Mouse (Mus musculus): ENCODE measurements around the gene Elp4. TPM values are rescaled to one million over a fixed set of nuclear protein-coding genes. Genes with fewer than 3 reads are reported as not detected.

Elp4 gene
- total and polyA plus RNA-seq, 2 experiments from 2014 or later = 25.6 to 27.4 TPM

- DNase-seq (no peak), ATAC-seq (no peak)
- Histone ChIP-seq H3K4me2 (ENCODE audit: low read depth) (peak overlapping the region; percentile 48), H3K27me3 (ENCODE audit: insufficient read depth, low read length) (peaks cover 29% of the 10 kb centered on the region), H3K27ac (ENCODE audit: low read depth, low read length) (0 out of 2 replicates have a peak overlapping the region, but pooled peaks have one; percentile 24), H3K36me3 (ENCODE audit: insufficient read depth) (no peaks in the 10 kb centered on the region), H3K9me3 (ENCODE audit: low read length) (no peaks in the 10 kb centered on the region), H3K9ac (no peak overlapping the region), H3K4me3 (ENCODE audit: low read depth, low read length) (peak overlapping the region; percentile 31), H3K4me1 (ENCODE audit: insufficient read depth) (0 out of 2 replicates have a peak, but pooled peaks cover 5% of the 10 kb centered on the region)
- under 1% methylated on average over 14 of the region's 15 CpGs for WGBS
- TF ChIP-seq CTCF (IDR thresholded peaks at IDR 0.05; ENCODE audit: low read depth) = no peak
Measured at GRCm38 (mm10) chr2:105689304-105689770, 215.0 kb downstream of the Elp4 start.

GRCm38 (mm10) chr2:105688436-105689303 is 215.7 kb downstream of the Elp4 start:
- peak overlapping the region; percentile 31 for H3K4me3 ChIP-seq (ENCODE audit: low read depth, low read length)
- TF ChIP-seq CTCF (IDR thresholded peaks at IDR 0.05; ENCODE audit: low read depth) = no peak
- H3K27ac ChIP-seq (ENCODE audit: low read depth, low read length) = peak overlapping the region; percentile 29; the same call in 1 of the 2 replicates
- peaks cover 34% of the 10 kb centered on the region for H3K27me3 ChIP-seq (ENCODE audit: insufficient read depth, low read length)
- H3K4me1 ChIP-seq (ENCODE audit: insufficient read depth) = 0 out of 2 replicates have a peak, but pooled peaks cover 5% of the 10 kb centered on the region
- ATAC-seq = no peak
- H3K4me2 ChIP-seq (ENCODE audit: low read depth) = peak overlapping the region; percentile 48
- DNase-seq = no peak
- H3K9me3 ChIP-seq (ENCODE audit: low read length) = no peaks in the 10 kb centered on the region
- 6% methylated on average over 25 of the region's 25 CpGs for WGBS
- 0 out of 2 replicates have a peak overlapping the region, but pooled peaks have one; percentile 10 for H3K9ac ChIP-seq
- H3K36me3 ChIP-seq (ENCODE audit: insufficient read depth) = no peaks in the 10 kb centered on the region

DNA sequence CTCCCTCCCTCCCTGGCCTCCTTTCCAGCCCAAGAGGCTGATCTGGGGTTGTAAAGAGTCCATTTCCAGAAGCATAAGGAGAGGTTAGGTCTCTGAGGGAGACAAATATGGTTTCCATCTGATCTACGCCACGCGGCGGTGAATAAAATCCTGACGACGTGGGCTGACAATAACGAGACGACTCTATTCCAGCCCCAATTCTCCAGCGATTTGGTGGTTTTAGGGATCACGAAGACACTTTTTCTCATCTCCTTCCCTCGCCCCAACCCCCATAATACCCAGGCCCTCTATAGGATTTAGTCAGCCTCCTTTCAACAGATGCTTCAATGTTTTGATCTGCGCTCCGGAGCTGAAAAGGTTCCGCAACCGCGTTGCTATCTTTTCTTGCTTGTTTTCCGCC is 216.4 kb downstream of the Elp4 start:
- H3K9me3 ChIP-seq (ENCODE audit: low read length) = no peaks in the 10 kb centered on the region
- 4% methylated on average over 17 of the region's 17 CpGs for WGBS
- ATAC-seq (peak; percentile 20), DNase-seq (no peak)
- peaks cover 35% of the 10 kb centered on the region for H3K27me3 ChIP-seq (ENCODE audit: insufficient read depth, low read length)
- peak overlapping the region; percentile 9 for H3K27ac ChIP-seq (ENCODE audit: low read depth, low read length)
- 0 out of 2 replicates have a peak overlapping the region, but pooled peaks have one; percentile 0 for H3K9ac ChIP-seq
- H3K4me2 ChIP-seq (ENCODE audit: low read depth) = peak overlapping the region; percentile 48
- no peak for TF ChIP-seq CTCF (IDR thresholded peaks at IDR 0.05; ENCODE audit: low read depth)
- H3K4me3 ChIP-seq (ENCODE audit: low read depth, low read length) = peak overlapping the region; percentile 31
- 0 out of 2 replicates have a peak, but pooled peaks cover 5% of the 10 kb centered on the region for H3K4me1 ChIP-seq (ENCODE audit: insufficient read depth)
- H3K36me3 ChIP-seq (ENCODE audit: insufficient read depth) = no peaks in the 10 kb centered on the region

DNA sequence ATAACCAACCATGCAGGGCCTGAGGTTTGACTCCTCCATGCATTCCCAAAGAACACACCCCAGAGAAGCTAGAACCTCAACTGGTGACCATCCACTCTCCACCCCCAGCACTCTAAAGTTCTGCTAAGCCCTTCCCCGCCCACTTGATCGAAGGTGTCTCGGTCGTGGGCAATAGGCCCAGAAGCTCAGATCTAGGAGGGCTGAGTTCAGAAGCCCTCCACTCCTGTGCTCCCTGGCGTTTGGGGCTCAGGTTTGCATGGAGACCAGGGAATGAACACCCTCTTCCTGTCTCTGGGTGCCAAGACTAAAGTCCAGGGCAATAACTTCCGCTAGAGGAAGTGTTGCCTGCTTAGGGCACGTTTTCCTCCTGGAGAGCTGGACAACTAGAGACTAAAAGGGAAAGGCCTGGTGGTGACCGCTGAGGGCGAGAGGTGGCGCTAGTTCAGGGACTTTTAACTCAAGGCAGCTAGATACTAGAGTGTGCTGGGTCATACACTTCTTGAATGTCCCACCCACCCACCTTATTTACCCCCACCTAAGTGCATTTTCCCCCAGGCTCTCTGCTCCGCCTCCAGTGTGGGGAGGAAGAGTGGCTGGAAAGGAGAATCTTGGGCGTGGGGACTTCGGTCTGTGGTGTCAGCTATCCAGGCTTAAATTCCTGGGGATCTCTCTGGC is 216.9 kb downstream of the Elp4 start:
- H3K4me2 ChIP-seq (ENCODE audit: low read depth) = peak overlapping the region; percentile 48
- no peaks in the 10 kb centered on the region for H3K36me3 ChIP-seq (ENCODE audit: insufficient read depth)
- peak overlapping the region; percentile 31 for H3K4me3 ChIP-seq (ENCODE audit: low read depth, low read length)
- peaks cover 33% of the 10 kb centered on the region for H3K27me3 ChIP-seq (ENCODE audit: insufficient read depth, low read length)
- 0 out of 2 replicates have a peak, but pooled peaks cover 5% of the 10 kb centered on the region for H3K4me1 ChIP-seq (ENCODE audit: insufficient read depth)
- no peak for DNase-seq
- H3K27ac ChIP-seq (ENCODE audit: low read depth, low read length) = peak overlapping the region; percentile 9; the same call in 1 of the 2 replicates
- WGBS = 13% methylated on average over 13 of the region's 13 CpGs
- peak; percentile 52 for ATAC-seq
- no peaks in the 10 kb centered on the region for H3K9me3 ChIP-seq (ENCODE audit: low read length)
- peak; percentile 53 for TF ChIP-seq CTCF (IDR thresholded peaks at IDR 0.05; ENCODE audit: low read depth)
- H3K9ac ChIP-seq = 0 out of 2 replicates have a peak overlapping the region, but pooled peaks have one; percentile 0

- Histone ChIP-seq H3K9me3 (ENCODE audit: low read length) (no peaks in the 10 kb centered on the region), H3K4me3 (ENCODE audit: low read depth, low read length) (peak overlapping the region; percentile 3; the same call in 1 of the 2 replicates), H3K4me1 (ENCODE audit: insufficient read depth) (0 out of 2 replicates have a peak, but pooled peaks cover 5% of the 10 kb centered on the region), H3K27ac (ENCODE audit: low read depth, low read length) (0 out of 2 replicates have a peak overlapping the region, but pooled peaks have one; percentile 29), H3K36me3 (ENCODE audit: insufficient read depth) (no peaks in the 10 kb centered on the region), H3K9ac (0 out of 2 replicates have a peak overlapping the region, but pooled peaks have one; percentile 18), H3K27me3 (ENCODE audit: insufficient read depth, low read length) (peaks cover 29% of the 10 kb centered on the region), H3K4me2 (ENCODE audit: low read depth) (peak overlapping the region; percentile 28)
- no peak for DNase-seq
- no peak for TF ChIP-seq CTCF (IDR thresholded peaks at IDR 0.05; ENCODE audit: low read depth)
- peak; percentile 18; the same call in 1 of the 2 replicates for ATAC-seq
- WGBS = 7% methylated on average over 36 of the region's 36 CpGs
Measured at GRCm38 (mm10) chr2:105686363-105687316, 217.7 kb downstream of the Elp4 start.

GRCm38 (mm10) chr2:105685651-105686050 is 218.7 kb downstream of the Elp4 start:
- Histone ChIP-seq H3K36me3 (ENCODE audit: insufficient read depth) (no peaks in the 10 kb centered on the region), H3K27me3 (ENCODE audit: insufficient read depth, low read length) (peaks cover 29% of the 10 kb centered on the region), H3K9me3 (ENCODE audit: low read length) (no peaks in the 10 kb centered on the region), H3K4me1 (ENCODE audit: insufficient read depth) (0 out of 2 replicates have a peak, but pooled peaks cover 5% of the 10 kb centered on the region), H3K9ac (no peak overlapping the region), H3K4me3 (ENCODE audit: low read depth, low read length) (no peak overlapping the region), H3K4me2 (ENCODE audit: low read depth) (no peak overlapping the region), H3K27ac (ENCODE audit: low read depth, low read length) (no peak overlapping the region)
- no peak for TF ChIP-seq CTCF (IDR thresholded peaks at IDR 0.05; ENCODE audit: low read depth)
- no peak for DNase-seq
- WGBS = 58% methylated on average over 11 of the region's 11 CpGs
- no peak for ATAC-seq
